Mouse (Mus musculus) spleen, embryonic (tissue): ENCODE results near the gene Ppp1r32.

Source experiments
- CTCF ChIA-PET: fragments of 350-600 bp; sonication (Branson Sonifier 250); formaldehyde crosslinking; loops from one replicate; lab custom pipeline; 2022; lab: Charles Lee

The Ppp1r32 gene

DNA sequence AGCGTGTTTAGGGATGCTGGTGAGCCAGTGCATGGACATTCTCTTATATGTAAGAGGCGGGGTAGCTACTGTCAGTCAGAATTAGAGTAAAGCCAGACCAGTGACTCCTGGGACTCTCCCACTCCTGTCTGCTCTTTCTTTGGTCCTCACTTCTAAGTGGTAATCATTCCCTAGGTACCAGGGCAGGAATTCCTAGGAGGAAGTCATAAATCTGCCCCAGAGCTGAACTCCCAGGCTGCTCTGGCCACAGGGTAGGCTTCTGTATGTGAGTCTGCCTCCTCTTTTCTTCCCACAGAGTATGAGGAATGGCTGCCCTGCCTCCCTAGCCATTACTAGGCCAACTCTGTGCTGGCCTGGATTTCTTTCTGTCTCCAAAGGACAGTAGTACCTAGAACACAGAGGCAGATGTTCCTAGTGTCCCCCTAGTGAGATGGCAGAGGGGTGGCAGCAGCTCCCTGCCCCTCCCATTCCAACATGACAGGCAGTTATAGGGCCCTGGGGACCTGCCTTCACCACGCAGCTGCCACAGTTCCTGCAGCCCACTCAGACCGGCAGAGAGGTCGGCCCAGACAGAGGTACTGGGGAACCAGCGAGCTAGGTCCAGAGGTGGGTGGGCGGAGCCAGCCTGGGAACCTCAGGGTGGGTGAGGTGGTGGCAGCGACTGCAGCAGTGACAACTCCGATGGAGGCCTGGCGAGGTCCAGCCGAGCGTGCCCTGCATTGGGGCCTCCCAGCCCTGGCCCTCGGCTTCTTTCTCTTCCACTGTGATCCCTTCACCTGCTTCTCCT is 57.1 kb downstream of the Ppp1r32 start:
- CTCF ChIA-PET = no interaction called here

GRCm38 (mm10) chr19:10424751-10425150 is 58.0 kb downstream of the Ppp1r32 start:
- CTCF ChIA-PET = no interaction called here
